Mouse (Mus musculus) MEL (cell line): ENCODE results near the gene She.

Source experiments
- BHLHE40 ChIP-seq: IDR thresholded peaks from 2 replicates; pipeline ENCODE4 v1.6.1; 2012; ENCODE audit warnings: low read depth, mild to moderate bottlenecking, inconsistent platforms, low read length, improper control_type of control experiment, borderline replicate concordance
- CTCF ChIP-seq, 3 experiments: IDR thresholded peaks in 2 of 3; conservative IDR thresholded peaks in 1 of 3; 2 replicates each; pipeline ENCODE4 v1.5.1; 2011 to 2012; ENCODE audit warnings: low read length in 3 of 3, low read depth in 2 of 3, mild to moderate bottlenecking in 2 of 3, improper control_type of control experiment in 1 of 3, inconsistent platforms in 1 of 3, mixed read lengths in 1 of 3, moderate library complexity in 1 of 3; ENCODE audit not compliant: control insufficient read depth in 1 of 3, insufficient read depth in 1 of 3, poor library complexity in 1 of 3, severe bottlenecking in 1 of 3
- E2F4 ChIP-seq: IDR thresholded peaks from 2 replicates; pipeline ENCODE4 v1.6.1; 2011; ENCODE audit warnings: low read depth, low read length, improper control_type of control experiment, borderline replicate concordance
- ELF1 ChIP-seq: IDR thresholded peaks from 2 replicates; pipeline ENCODE4 v1.6.1; 2014; ENCODE audit warnings: low read depth, mild to moderate bottlenecking, inconsistent platforms, low read length, improper control_type of control experiment, moderate library complexity
- KAT2A ChIP-seq: conservative IDR thresholded peaks from 2 replicates; pipeline ENCODE4 v1.6.1; 2012; ENCODE audit warnings: low read depth, low read length, improper control_type of control experiment, inconsistent platforms
- MAX ChIP-seq: IDR thresholded peaks from 2 replicates; pipeline ENCODE4 v1.6.1; 2011; ENCODE audit warnings: low read length, improper control_type of control experiment
- MXI1 ChIP-seq: IDR thresholded peaks from 2 replicates; pipeline ENCODE4 v1.6.1; 2011; ENCODE audit warnings: mild to moderate bottlenecking, low read depth, low read length, improper control_type of control experiment
- UBTF ChIP-seq: IDR thresholded peaks from 2 replicates; pipeline ENCODE4 v1.6.1; 2012; ENCODE audit warnings: low read depth, mild to moderate bottlenecking, inconsistent platforms, low read length, improper control_type of control experiment, moderate library complexity, borderline replicate concordance; ENCODE audit not compliant: insufficient read depth
- ZKSCAN1 ChIP-seq: IDR thresholded peaks from 2 replicates; pipeline ENCODE4 v1.6.1; 2012; ENCODE audit warnings: low read depth, mild to moderate bottlenecking, inconsistent platforms, low read length, improper control_type of control experiment, moderate library complexity
- ZNF384 ChIP-seq: IDR thresholded peaks from 2 replicates; pipeline ENCODE4 v1.6.1; 2012; ENCODE audit warnings: low read depth, mild to moderate bottlenecking, inconsistent platforms, low read length, improper control_type of control experiment

DNA sequence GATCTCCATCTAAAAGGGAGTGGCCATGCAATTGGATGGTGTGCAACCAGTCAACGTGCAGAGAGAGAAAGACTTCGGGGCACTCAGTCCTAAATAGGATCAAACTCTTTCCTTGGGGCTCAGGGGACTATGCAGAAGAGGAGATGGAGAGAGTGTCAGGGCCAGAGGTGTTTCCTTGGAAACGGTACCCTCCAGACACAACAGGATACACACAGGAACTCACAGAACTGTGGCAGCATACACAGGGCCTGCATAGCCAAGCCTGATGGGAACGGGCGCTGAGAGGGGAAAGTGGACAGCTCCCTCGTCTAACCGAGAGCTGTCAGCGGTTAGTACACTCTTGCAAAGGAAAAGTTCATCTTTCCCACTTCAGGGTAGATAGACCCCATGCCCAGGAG is 68.3 kb downstream of the She start:
- TF ChIP-seq ELF1 (no peak), E2F4 (no peak), CTCF (IDR thresholded peaks at IDR 0.05 in 2 of 3, conservative IDR thresholded peaks at IDR 0.05 in 1 of 3; ENCODE audit: control insufficient read depth in 1 of 3, insufficient read depth in 1 of 3, low read depth in 2 of 3, low read length in 3 of 3, poor library complexity in 1 of 3, severe bottlenecking in 1 of 3) (no peak), UBTF (no peak), ZKSCAN1 (no peak), MXI1 (no peak), BHLHE40 (no peak), MAX (no peak), ZNF384 (no peak), KAT2A (no peak)
